Mouse (Mus musculus) intestine, embryonic 16.5 days (tissue): ENCODE data around the gene Ect2l. TPM values are rescaled to one million over a fixed set of nuclear protein-coding genes. Genes with fewer than 3 reads are reported as not detected.
"Not testable (repeated sequence)": the region's sequence is repeated elsewhere in the genome, so short reads cannot be mapped to it uniquely, and the experiment has no call there.

ENCODE experiments used
- ATAC-seq: fragments of 200-750 bp; cut with Nextera tagmentation; 2 replicates; pipeline ENCODE4 v1.8.0; 2017; ENCODE audit warnings: moderate TSS enrichment, moderate library complexity
- H3K27ac ChIP-seq: fragments of 300-500 bp; sonication (generic); 2 replicates; pipeline ENCODE4 v1.5.1; 2014; ENCODE audit warnings: mild to moderate bottlenecking, low read length
- H3K27me3 ChIP-seq: fragments of 300-500 bp; sonication (generic); replicated peaks from 2 replicates; pipeline ENCODE4 v1.6.1; 2014; ENCODE audit warnings: low read length, control low read depth, mixed read lengths; ENCODE audit not compliant: control insufficient read depth, insufficient read depth
- H3K36me3 ChIP-seq: fragments of 300-500 bp; sonication (generic); 2 replicates; pipeline ENCODE4 v1.6.1; 2014; ENCODE audit warnings: low read length, control low read depth; ENCODE audit not compliant: control insufficient read depth, insufficient read depth
- H3K4me1 ChIP-seq: fragments of 300-500 bp; sonication (generic); 2 replicates; pipeline ENCODE4 v1.6.1; 2014; ENCODE audit warnings: low read length, control low read depth, mixed read lengths; ENCODE audit not compliant: control insufficient read depth, insufficient read depth
- H3K4me2 ChIP-seq: fragments of 300-500 bp; sonication (generic); 2 replicates; pipeline ENCODE4 v1.6.1; 2014; ENCODE audit warnings: low read depth, low read length, control low read depth
- H3K4me3 ChIP-seq: fragments of 300-500 bp; sonication (generic); 2 replicates; pipeline ENCODE4 v1.5.1; 2014; ENCODE audit warnings: mild to moderate bottlenecking, low read length
- H3K9ac ChIP-seq: fragments of 300-500 bp; sonication (generic); 2 replicates; pipeline ENCODE4 v1.6.1; 2014; ENCODE audit warnings: low read depth, low read length
- H3K9me3 ChIP-seq: fragments of 300-500 bp; sonication (generic); 2 replicates; pipeline ENCODE4 v1.6.1; 2016; ENCODE audit warnings: low read length, control low read depth; ENCODE audit not compliant: control insufficient read depth
- WGBS: fragments of 180-500 bp; shearing (Covaris S2); extraction: QIAGEN DNeasy Blood & Tissue Kit; methylation state at CpG from one replicate; pipeline ENCODE4 v1.1.7; 2014; 5-methylcytosine and 5-hydroxymethylcytosine counted together
- polyA plus RNA-seq: library from polyadenylated mRNA; unstranded; fragments of >200 nt; fragmentation: Nextera tagmentation; extraction: Ambion mirVana; gene quantifications from 2 replicates; pipeline ENCODE4 v1.2.1, GENCODE M21; 2015

Ect2l gene
- polyA plus RNA-seq, 1 experiment from 2014 or later = 0.21 TPM

- no peak overlapping the region for H3K9ac ChIP-seq
- no peaks in the 10 kb centered on the region for H3K27me3 ChIP-seq
- ATAC-seq = no peak
- H3K9me3 ChIP-seq = no peaks in the 10 kb centered on the region
- no peak overlapping the region for H3K27ac ChIP-seq
- H3K4me2 ChIP-seq = no peak overlapping the region
- 86% methylated on average over 6 of the region's 6 CpGs for WGBS
- no peaks in the 10 kb centered on the region for H3K36me3 ChIP-seq
- H3K4me3 ChIP-seq = no peak overlapping the region
- H3K4me1 ChIP-seq = no peaks in the 10 kb centered on the region
Observed at GRCm38 (mm10) chr10:18175087-18175486, 35.6 kb downstream of the Ect2l start.

GRCm38 (mm10) chr10:18162435-18162971 lies 48.2 kb downstream of the Ect2l start:
- 89% methylated on average over 7 of the region's 7 CpGs for WGBS
- Histone ChIP-seq H3K4me1 (no peaks in the 10 kb centered on the region), H3K4me3 (no peak overlapping the region), H3K4me2 (no peak overlapping the region), H3K9ac (no peak overlapping the region), H3K27me3 (no peaks in the 10 kb centered on the region), H3K27ac (no peak overlapping the region), H3K36me3 (no peaks in the 10 kb centered on the region), H3K9me3 (no peaks in the 10 kb centered on the region)
- no peak for ATAC-seq

GRCm38 (mm10) chr10:18147224-18147623 lies 63.5 kb downstream of the Ect2l start:
- 76% methylated on average over 3 of the region's 3 CpGs for WGBS
- Histone ChIP-seq H3K27me3 (no peaks in the 10 kb centered on the region), H3K4me1 (no peaks in the 10 kb centered on the region), H3K36me3 (no peaks in the 10 kb centered on the region), H3K4me2 (no peak overlapping the region), H3K9ac (no peak overlapping the region), H3K4me3 (no peak overlapping the region), H3K27ac (no peak overlapping the region), H3K9me3 (no peaks in the 10 kb centered on the region)
- ATAC-seq = no peak

GRCm38 (mm10) chr10:18142231-18142630 lies 68.5 kb downstream of the Ect2l start:
- Histone ChIP-seq H3K36me3 (no peaks in the 10 kb centered on the region), H3K9ac (no peak overlapping the region), H3K27me3 (no peaks in the 10 kb centered on the region), H3K4me1 (no peaks in the 10 kb centered on the region), H3K27ac (no peak overlapping the region), H3K4me3 (no peak overlapping the region), H3K4me2 (no peak overlapping the region), H3K9me3 (no peaks in the 10 kb centered on the region)
- ATAC-seq = no peak
- WGBS = 87% methylated on average over 6 of the region's 6 CpGs

- H3K4me3 ChIP-seq = no peak overlapping the region
- H3K9me3 ChIP-seq = no peaks in the 10 kb centered on the region
- no peaks in the 10 kb centered on the region for H3K27me3 ChIP-seq
- no peak for ATAC-seq
- H3K9ac ChIP-seq = no peak overlapping the region
- H3K36me3 ChIP-seq = no peaks in the 10 kb centered on the region
- H3K4me2 ChIP-seq = no peak overlapping the region
- H3K4me1 ChIP-seq = no peaks in the 10 kb centered on the region
- H3K27ac ChIP-seq = no peak overlapping the region
- 89% methylated on average over 2 of the region's 2 CpGs for WGBS
Observed at GRCm38 (mm10) chr10:18141389-18141788, 69.3 kb downstream of the Ect2l start.

- no peak overlapping the region for H3K9ac ChIP-seq
- ATAC-seq = no peak
- H3K4me3 ChIP-seq = 0 out of 2 replicates have a peak overlapping the region, but pooled peaks have one; percentile 21
- H3K4me2 ChIP-seq = no peak overlapping the region
- H3K27me3 ChIP-seq = no peaks in the 10 kb centered on the region
- WGBS = 83% methylated on average over 5 of the region's 5 CpGs
- H3K27ac ChIP-seq = no peak overlapping the region
- H3K4me1 ChIP-seq = no peaks in the 10 kb centered on the region
- no peaks in the 10 kb centered on the region for H3K9me3 ChIP-seq
- H3K36me3 ChIP-seq = no peaks in the 10 kb centered on the region
Observed at GRCm38 (mm10) chr10:18139615-18140014, 71.1 kb downstream of the Ect2l start.

GRCm38 (mm10) chr10:18138853-18139503 lies 71.7 kb downstream of the Ect2l start:
- not testable (repeated sequence) for ATAC-seq, H3K27me3 ChIP-seq, H3K9ac ChIP-seq, H3K9me3 ChIP-seq, H3K4me2 ChIP-seq, H3K4me1 ChIP-seq, H3K27ac ChIP-seq, H3K36me3 ChIP-seq
- 0 out of 2 replicates have a peak overlapping the region, but pooled peaks have one; percentile 21 for H3K4me3 ChIP-seq
- WGBS = 74% methylated on average over 12 of the region's 26 CpGs

- H3K27ac ChIP-seq = peak overlapping the region; percentile 63; the same call in 1 of the 2 replicates
- peak; percentile 77 for ATAC-seq
Observed at GRCm38 (mm10) chr10:18131666-18132650, 78.7 kb downstream of the Ect2l start.

GRCm38 (mm10) chr10:18130276-18130675 lies 80.4 kb downstream of the Ect2l start:
- no peak for ATAC-seq
- no peak overlapping the region for H3K9ac ChIP-seq
- H3K4me2 ChIP-seq = no peak overlapping the region
- no peaks in the 10 kb centered on the region for H3K9me3 ChIP-seq
- no peak overlapping the region for H3K27ac ChIP-seq
- no peaks in the 10 kb centered on the region for H3K36me3 ChIP-seq
- no peak overlapping the region for H3K4me3 ChIP-seq
- H3K4me1 ChIP-seq = peaks cover 6% of the 10 kb centered on the region; the same call in 1 of the 2 replicates
- WGBS = 94% methylated on average over 5 of the region's 5 CpGs
- no peaks in the 10 kb centered on the region for H3K27me3 ChIP-seq

More at GRCm38 (mm10) chr10:18131666-18132650, 78.7 kb downstream of the Ect2l start:
- Histone ChIP-seq H3K36me3 (no peaks in the 10 kb centered on the region), H3K27me3 (no peaks in the 10 kb centered on the region), H3K4me2 (no peak overlapping the region), H3K9ac (no peak overlapping the region), H3K4me1 (peaks cover 6% of the 10 kb centered on the region; the same call in 1 of the 2 replicates), H3K4me3 (no peak overlapping the region), H3K9me3 (no peaks in the 10 kb centered on the region)
- 66% methylated on average over 10 of the region's 10 CpGs for WGBS
